Mouse (Mus musculus) megakaryocyte-erythroid progenitor cell, adult 5-6 weeks (primary cell): Measurements from ENCODE around the gene G3bp1. TPM values are rescaled to one million over a fixed set of nuclear protein-coding genes. Genes with fewer than 3 reads are reported as not detected.

Experiments used
- ATAC-seq: replicated peaks from 2 replicates; pipeline ENCODE4 v1.8.0; 2016; ENCODE audit warnings: mild to moderate bottlenecking, inconsistent platforms; ENCODE audit not compliant: severe bottlenecking, poor library complexity, low FRiP score, low TSS enrichment
- total RNA-seq, 2 experiments: library from RNA; stranded (forward) in 1 of 2; stranded (reverse) in 1 of 2; fragments of 200-1000, 215-1000 nt in 1 of 2; fragments of >200 nt in 1 of 2; fragmentation: Nextera tagmentation in 1 of 2; gene quantifications; 2 replicates each; pipeline ENCODE4 v1.2.3; 2014 to 2017

The G3bp1 gene
- 102 and 106 TPM in 2 replicates for total RNA-seq (2014; fragmentation: Nextera tagmentation)
- 128 and 135 TPM in 2 replicates for total RNA-seq (2017)

- peak; percentile 94 for ATAC-seq
These were observed at the start of gene G3bp1 for GRCm38 (mm10) chr11:55469048-55469843. TSS of gene G3bp1 (plus strand) at chr11:55469685.

DNA sequence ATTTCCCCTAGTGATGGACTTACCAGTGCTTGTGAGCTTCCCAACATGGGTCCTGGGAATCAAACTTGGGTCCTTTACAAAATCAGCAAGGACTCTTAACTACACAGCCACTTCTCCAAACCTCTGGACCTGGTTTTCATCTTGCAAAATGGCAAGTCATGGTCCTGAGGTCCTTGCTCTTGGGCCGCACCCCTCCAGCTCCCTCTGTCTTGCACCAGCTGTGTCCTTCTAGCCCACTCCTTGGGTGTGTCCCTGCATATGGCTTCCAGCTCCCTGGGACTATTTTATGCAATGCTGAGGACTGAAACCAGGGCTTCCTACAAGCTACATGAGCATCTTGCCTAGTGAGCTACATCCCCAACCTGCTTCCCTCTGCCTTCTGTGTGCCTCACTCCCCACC is 46.5 kb upstream of the G3bp1 start, which contains the start of gene Sparc:
Gene Sparc, minus strand, starts transcription at position 206 of the 400 bp plus-strand sequence.
- ATAC-seq, result no peak

DNA sequence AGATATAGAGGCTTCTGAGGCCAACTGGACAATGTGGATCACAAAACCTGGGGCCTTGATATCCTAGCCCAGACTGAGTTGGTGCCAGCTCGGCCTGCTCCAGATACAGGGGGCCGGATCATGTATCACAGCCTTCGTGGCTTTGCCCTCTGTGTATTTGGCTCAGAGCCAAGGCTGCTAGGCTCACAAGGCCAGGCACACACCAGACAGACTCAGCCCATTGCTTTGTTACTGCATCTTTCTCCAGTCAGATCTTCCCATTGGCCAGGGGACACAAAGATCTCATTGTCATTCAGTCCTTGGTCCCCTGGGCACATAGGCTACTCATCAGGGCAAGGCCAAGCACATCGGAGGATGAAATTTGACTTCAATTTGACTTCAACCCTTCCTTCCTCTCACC is 45.7 kb upstream of the G3bp1 start:
- 0 out of 2 replicates have a peak, but pooled peaks have one; percentile 47 for ATAC-seq

DNA sequence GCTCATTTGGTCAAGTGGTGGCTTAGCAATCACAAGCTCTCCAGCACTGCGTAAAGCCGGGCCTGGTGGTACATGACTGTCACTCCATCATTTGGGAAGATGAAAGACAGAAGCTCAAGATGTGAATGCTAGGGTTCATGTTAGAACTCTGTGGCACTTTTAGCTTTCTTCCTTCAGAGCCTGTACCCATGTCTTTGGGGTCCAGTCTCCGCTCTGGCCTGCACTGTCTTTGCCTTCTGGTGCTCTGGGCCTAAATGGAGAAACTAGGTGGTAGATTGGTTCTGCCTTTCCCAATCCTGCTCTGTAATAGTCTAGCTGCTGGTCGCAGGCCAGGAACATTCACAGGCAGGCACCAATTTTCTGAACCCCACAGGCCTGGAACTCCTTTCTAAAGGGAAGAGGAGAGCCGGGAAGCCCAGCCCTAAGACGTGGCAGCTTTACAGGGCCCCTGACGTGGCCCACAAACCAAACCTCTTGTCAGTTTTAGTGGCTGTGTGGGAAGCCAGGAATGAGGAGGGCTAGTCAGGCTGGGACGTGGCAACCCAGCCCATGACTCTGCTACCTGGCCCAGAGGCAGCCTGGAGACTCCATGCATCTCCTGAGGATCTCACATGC is 44.6 kb upstream of the G3bp1 start:
- no peak for ATAC-seq

DNA sequence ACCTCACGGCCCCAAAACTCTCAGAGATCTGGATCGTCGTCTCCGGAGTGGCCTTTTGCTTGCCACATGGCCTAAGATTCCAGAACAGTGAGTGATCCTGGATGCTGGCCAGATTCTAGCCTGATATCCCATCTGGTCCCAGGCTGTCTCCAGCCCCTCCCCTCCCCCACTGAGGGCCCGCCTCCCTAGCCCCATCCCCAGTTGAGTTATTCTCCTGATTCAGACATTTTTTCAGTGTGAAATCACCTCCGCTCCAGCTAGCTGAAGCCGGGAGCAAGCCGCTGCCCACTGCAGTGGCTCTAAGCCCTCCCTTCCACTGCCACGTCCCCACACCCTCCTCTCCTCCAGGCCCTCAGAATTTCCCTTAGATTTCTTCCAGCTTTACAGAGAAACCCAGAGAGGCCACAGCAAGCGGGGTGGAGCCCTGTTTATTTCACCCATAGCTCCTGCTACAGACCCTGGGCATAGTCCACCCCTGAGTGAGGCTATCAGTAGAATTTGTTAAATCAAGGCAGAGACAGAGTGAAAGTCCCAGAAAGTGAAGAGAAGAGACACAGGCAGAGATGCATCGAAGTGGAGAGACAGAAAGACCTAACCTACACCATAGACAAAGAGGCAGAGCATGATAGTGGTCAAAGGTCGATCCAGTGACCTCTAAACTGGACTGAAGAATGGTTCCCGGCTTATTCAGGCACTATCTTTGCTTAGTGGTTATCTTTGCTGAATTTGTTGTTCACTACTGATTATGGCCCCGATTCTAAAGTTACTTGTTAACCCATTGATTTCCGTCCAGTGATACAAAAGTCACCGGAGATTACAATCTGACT is 41.1 kb upstream of the G3bp1 start:
- ATAC-seq, result no peak

DNA sequence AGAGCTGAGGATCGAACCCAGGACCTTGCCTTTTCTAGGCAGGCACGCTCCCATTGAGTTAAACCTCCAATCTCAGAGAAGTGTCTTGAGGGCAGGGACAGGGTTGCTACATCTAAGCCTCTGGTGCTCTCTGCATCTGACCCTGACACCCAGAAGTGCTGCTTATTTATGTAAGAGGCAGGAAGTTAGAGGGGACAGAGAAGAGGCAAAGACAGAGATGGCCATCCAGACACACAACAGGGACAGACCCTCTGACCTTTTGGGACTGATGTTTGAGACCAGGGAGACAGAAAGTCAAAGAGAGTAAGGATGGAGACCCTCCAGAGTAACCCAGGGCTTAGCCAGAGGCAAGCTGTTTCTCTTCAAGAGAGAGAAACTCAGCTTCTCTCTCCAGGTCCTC is 39.5 kb upstream of the G3bp1 start:
- ATAC-seq, result no peak

DNA sequence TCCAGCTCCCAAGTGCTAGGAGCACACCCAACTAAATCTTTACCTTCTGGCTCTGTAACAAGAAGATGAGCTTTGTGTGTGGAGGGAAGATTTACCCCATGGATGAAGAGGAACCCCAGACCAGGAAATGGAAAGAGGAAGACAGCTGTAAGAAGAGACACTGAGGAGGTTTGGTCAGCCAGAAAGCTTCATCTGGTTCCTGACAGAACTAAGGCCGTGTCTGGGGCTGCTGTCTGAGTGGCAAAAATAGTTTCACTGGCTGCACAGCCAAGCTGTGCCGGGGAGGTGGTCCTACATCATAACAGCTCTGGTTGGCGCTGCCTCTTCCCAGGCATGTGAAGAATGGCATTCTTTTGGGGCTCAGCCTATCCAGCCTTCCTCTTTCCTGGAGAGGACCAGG is 36.5 kb upstream of the G3bp1 start:
- ATAC-seq, result no peak

- ATAC-seq, result no peak
These were observed 33.4 kb upstream of the G3bp1 start for GRCm38 (mm10) chr11:55436089-55436488.

DNA sequence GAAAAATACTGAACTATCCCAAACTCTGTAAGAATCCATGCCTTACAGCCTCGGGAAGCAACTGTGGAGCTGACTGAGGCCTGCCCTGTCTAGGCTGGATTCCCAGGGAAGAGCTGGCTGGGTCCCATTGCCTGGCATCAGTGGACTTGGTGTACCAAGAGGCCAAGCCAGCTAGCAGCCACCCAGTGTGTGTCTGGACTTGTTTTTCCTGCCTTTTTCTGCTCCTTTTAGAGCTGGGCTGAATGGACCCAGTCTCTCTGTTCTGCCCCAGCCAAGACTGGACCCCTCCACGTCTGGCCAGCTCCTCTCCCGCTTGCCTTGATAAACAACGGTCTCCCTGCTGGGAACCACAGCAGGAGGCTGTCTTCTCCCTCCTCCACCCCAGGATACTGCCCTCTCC is 31.5 kb upstream of the G3bp1 start:
- ATAC-seq, result no peak

DNA sequence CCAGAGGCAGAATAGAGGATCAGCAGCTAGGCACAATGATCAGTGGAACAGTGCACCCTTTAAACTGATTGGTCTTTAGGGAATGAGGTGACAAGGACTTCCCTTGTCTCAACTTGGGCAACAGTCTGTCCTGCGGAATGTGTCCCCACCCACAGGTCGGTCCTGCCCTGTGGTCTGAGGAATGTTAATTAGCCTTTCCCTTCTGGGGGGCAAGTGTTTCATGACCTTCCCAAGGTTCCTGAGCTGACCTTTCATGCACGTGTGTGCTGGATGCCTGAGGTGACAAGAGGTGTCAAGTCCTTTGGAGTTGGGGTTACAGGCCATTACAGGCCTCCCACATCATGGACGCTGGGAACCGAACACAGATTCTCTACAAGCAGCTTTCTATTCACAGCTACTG is 29.8 kb upstream of the G3bp1 start:
- no peak for ATAC-seq

DNA sequence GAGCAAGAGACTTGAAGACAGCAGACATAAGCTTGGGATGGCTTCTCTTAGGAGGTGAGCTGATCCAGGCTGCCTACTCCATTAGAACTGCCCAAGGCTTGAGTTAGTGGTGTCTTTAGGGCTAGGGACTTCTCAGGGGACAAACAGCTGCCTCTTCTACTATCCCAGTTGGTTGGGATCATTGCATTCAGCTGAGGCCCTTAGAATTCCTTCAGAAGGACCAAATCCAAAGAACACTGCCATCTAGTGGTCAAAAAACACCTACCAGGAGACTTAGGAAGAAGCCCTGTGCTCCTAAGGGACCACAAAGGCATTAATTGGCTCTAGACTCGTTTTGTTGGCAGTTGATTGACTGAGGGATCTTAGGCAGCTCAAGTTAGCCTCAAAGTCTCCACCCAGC is 24.7 kb upstream of the G3bp1 start:
- ATAC-seq, result 0 out of 2 replicates have a peak, but pooled peaks have one; percentile 52

GRCm38 (mm10) chr11:55446579-55446978 is 22.9 kb upstream of the G3bp1 start:
- ATAC-seq, result peak; percentile 82

DNA sequence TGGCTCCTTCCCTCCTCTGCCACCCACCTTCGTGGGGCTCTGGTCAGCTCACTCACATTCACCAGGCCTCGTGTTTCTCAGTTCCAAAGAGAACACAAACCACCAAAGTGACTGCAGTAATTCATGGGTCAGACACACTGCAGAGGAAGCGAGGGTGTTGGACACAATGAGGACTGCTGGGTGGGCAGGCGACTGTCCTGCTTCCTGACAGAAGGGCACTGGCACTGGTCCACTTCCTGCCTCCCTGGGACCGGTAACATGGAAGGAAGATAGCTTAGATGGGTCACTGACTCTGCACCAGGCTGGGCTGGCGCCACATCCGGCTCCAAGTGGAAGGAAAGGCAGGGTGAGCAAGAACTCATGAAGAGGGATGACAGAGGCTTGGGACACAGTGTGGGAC is 20.0 kb upstream of the G3bp1 start:
- ATAC-seq, result no peak

DNA sequence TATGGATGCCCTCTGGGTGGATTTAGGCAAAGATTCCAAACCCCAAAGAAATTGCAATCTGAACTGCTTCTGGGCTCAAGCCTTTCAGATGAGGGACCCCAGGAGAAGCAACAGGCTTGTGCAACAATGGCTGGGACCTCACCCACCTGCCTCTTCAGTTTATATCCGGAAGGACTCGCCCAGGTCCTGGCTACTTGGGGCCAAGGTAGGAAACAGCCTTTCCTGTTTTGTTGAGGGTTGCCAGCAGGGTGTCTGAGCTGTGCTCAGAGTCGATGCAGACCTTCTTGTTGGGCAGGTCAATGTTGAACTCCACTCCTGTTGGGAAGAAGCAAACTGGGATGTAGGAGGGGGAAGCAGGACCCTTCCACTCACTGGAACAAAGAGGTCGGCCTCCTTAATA is 19.2 kb upstream of the G3bp1 start:
- ATAC-seq, result no peak

- no peak for ATAC-seq
These were observed 15.8 kb upstream of the G3bp1 start for GRCm38 (mm10) chr11:55453640-55454039.

DNA sequence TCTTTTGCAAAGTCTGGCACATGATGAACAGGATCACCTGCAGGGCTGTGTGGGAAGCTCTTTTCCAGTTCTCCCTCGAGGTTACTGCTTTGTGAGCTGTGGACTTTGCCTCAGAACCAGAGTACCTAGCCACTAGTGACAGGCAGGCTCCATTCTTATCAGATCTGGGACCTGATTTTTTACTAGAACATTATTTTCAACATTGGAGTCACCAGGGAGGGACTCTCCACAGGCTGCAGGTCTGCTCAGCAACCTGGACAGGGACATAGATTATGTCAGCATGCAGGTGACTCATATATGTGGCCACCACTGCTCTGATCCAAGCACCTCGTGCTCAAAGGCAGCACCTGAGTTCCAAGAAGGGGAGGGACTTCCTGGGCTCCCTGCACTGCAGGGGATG is 14.3 kb upstream of the G3bp1 start:
- ATAC-seq, result no peak

DNA sequence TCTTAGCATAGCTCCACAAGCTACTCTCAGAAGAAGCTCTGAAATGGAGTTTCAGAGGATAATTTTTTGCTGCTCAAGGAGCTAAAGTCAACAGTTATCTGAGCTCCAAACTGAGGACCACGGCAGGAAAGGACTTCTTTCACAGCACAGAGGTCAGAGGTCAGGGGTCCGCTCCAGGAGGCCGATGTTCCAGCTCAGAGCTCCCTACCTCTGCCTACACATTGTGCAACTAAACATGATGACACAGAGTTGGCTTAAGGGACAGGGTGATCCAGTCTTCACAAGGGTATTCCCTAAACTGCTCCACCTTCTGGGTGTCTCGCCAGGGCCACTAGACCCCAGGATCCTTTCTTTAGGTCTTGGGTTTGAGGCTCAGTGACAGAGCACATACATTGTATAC is 11.0 kb upstream of the G3bp1 start:
- ATAC-seq, result no peak

DNA sequence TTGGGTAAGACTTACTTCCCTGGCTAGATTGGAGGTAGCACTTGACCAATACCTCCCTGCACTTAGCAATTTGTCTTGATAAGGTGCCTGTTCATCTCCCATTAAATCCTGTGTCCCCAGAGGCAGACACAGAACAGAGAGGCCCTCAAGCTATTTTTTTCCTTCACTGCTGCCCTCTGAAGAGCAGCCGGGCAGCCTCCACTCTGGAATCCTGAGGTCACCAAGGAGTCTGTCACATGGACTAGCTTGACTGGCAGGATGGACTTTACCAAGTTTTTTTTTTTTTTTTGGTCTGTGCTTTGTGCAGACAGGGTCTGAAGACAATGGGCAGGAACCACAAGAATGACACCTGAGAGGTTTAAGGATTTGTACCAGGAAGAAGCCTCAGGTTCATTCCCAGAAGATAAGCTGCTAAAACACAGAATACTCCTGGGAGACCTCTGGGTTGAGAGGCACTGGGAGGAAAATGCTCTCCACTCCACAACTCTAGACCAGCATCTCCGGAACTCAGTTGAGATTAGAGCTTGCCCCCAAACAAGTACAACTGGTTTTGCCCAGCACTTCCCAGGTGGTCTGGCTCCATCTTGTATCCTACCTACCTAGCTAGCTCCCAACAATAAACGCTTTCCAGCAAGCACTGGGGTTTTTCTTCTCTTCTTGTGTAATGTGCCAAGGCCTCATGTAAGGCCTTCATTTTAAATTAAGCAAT is 9.5 kb upstream of the G3bp1 start:
- ATAC-seq, result no peak

DNA sequence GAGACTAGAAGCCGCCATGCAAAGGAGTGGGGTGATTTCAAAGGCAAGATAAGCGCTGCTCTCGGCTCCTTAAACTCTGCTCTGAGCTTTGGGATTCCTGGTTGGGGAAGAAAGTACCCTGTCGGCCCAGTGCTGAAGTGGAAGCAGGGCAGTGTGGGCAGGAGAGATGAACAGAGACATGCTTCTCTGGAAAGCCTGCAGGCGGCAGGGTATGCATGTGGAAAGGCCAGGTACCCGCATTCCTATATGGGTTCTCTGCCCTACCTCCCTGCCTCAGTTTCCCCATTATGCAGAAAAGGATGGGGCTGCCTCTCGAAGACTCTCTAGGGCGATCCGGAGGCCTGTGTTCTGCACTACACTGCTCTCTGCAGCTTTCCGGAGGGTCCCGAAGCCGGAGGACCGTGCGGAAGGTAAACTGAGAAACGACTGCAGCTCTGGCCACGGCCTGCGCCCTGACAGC is 8.9 kb upstream of the G3bp1 start:
- peak; percentile 64 for ATAC-seq
